Mouse (Mus musculus) T-helper 1 cell (primary cell): ENCODE measurements around the gene Uba3.

Source experiments
- in situ Hi-C: fragments of 300-600 bp; cut with MboI, MseI; formaldehyde crosslinking; loops from one replicate; pipeline ENCODE4 v1.15.1; 2025; ENCODE audit warnings: high pct_unique_total_duplicates

Gene Uba3

DNA sequence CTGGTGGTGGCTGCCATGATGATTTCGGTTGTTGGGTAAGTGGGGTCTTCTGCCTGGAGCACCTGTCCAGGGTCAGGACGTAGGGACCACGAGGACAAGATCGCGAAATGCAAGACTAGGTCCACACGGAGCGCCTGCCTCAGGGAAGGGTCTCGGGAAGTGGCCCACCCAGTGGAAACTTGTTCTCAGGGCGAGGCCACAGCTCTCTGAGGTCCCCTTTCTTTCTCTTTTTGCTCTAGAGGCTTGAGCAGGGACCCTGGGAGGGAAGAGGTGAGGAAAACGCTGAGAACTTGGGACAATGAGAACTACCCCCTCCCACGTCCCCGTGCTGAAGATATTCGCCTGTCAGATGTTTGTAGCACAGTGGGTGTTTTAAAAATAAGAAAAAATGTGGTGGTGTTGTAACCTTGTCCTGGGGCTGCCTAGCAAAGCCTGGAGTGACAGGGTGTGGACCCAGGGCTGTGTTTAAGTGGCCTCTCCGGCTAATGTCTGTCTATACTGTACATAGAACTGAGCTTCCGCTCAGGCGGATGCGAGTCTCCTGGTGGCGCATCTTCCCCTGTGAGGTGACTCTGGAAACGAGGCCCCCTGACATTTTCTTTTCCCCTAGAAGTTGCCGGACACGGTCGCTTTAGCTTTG lies 5.6 kb upstream of the Uba3 start:
- in situ Hi-C loops = no loop called here

DNA sequence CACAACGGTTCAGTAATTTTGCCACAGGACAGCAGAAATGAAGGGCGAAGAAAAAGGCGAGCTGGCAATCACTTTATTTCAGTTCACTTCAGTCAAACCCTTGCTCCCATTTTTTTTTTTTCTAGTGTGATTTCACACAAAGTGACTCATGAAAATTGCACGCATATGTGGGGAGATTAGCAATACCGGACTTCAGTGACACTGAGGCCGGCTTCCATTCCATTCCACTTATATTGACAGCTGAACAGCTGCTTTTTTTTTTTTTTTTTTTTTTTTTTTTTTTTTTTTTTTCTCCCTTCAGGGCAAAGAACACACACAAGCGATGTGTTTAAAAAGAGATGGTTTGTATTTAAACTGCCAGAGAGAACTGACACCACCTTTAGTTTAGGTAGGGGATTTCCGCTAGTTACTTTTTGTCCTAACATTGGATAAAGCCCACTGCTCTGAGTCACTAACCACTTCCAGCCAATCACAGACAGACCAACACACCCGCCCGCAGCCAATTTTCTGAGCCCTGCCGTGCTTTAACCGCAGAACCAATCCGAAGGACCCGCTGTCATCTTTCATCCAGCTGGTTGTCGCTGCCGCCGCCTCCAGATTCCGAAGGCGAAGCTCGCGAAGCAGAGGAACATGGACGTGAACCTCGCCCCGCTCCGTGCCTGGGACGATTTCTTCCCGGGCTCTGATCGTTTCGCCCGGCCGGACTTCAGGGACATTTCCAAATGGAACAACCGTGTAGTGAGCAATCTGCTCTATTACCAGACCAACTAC lies 4.9 kb upstream of the Uba3 start, which contains the start of gene Arl6ip5:
Gene Arl6ip5, plus strand, starts transcription at position 499 of the 771 bp plus-strand sequence.
- in situ Hi-C loops = no loop called here

GRCm38 (mm10) chr6:97209751-97210150 lies 4.3 kb upstream of the Uba3 start:
- in situ Hi-C loops = no loop called here

DNA sequence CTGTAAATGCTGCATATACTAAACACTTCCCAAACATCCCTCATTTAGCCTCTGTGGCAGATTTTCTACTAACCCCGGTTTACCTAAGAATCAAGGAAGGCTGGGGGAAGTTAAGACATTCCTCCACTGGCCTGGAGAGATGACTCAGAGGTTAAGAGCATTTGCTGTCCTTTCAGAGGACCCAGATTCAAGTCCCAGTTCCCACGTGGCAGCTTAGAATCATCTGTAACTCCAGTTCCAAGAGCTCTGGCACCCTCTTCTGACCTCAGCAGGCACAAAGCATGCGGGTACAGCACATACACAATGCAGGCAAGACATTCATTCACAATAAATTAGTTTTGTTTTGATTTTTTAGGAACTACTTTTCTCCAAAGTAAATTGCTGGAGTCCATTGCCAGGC lies 3.8 kb upstream of the Uba3 start:
- in situ Hi-C loops = no loop called here

DNA sequence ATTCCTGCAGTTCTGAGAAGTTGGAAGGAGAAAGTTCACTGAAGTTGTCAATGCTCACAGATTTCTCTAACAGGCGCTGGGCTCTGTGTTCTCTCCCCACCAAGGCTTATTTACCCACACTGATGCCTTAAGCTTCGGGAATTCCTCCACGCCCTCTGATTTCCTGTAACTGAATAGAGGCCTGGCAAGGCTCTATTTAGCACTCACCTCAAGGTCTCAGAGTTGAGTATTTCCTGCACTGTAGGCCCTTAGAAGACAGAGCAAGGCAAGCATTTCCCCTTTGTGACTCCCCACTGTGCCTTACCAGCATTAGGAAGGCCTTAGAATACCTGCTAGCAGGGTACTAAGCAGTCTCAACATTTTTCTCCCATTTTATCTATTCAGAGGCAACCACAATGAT lies 3.0 kb upstream of the Uba3 start:
- in situ Hi-C loops = no loop called here

DNA sequence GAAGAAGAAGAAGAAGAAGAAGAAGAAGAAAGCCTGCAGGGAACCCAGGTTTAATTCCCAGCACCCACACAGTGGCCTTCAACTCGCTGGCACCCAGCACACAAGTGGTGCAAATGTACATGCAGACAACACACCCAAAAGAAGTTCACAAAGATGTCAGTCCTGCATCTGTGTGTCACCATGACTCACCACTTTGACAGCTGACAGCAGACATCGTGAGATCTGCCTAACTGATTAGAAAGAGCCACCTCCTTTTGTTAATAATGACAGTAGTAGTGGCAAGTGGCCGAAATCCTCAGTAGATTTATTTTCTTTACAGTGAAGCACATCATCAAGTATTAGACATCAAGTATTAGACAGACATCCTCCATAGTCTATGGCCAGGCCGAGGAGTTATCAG lies 1.6 kb upstream of the Uba3 start:
- in situ Hi-C loops = no loop called here

GRCm38 (mm10) chr6:97204952-97205351 lies 495 bp downstream of the Uba3 start:
- in situ Hi-C loops = no loop called here

DNA sequence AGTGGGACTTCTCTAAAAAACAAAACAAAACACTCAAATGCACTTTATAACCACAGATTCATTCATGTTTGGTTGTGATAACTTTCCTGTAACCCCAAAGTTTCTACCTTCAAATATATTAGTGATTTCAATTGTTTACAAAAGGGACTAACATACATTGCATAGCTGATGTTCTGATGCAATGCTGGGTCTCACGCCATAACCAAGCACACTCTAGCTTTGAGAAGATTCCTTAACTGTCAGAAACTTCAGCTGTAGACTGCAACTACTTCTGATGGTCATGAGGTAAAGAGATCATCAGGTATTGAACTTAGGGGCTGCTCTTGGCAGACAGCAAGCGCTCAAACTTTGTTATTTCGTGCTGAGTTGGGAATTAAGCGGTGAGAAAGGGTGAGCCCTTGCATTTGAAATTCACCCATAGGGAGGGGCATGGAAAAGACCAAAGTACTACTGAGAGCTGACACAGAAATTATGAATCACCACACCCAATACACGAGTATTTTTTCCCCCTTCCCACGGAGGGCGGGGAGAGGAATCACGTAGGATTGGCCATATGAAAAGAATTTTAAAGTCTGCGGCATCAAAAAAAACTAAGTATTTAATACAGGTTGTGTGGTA lies 1.1 kb downstream of the Uba3 start:
- in situ Hi-C loops = no loop called here

GRCm38 (mm10) chr6:97202477-97202876 lies 3.0 kb downstream of the Uba3 start:
- in situ Hi-C loops = no loop called here

DNA sequence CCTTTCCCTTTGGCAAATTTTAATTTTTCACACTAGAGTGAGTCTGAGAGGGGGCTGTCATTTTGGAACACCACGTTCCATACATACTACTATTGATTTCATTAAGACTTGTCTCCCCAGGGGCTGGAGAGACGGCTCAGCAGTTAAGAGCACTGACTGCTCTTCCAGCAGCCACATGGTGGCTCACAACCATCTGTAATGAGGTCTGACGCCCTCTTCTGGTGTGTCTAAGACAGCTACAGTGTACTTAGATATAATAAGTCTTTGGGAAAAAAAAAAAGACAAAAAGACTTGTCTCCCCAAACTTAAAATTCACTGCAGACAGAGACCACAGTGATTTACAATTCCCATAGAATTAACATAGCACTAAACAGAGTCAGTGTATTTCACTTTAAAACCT lies 5.0 kb downstream of the Uba3 start:
- in situ Hi-C loops = no loop called here

- in situ Hi-C loops = no loop called here
These were observed 26.0 kb downstream of the Uba3 start for GRCm38 (mm10) chr6:97179367-97179828.

DNA sequence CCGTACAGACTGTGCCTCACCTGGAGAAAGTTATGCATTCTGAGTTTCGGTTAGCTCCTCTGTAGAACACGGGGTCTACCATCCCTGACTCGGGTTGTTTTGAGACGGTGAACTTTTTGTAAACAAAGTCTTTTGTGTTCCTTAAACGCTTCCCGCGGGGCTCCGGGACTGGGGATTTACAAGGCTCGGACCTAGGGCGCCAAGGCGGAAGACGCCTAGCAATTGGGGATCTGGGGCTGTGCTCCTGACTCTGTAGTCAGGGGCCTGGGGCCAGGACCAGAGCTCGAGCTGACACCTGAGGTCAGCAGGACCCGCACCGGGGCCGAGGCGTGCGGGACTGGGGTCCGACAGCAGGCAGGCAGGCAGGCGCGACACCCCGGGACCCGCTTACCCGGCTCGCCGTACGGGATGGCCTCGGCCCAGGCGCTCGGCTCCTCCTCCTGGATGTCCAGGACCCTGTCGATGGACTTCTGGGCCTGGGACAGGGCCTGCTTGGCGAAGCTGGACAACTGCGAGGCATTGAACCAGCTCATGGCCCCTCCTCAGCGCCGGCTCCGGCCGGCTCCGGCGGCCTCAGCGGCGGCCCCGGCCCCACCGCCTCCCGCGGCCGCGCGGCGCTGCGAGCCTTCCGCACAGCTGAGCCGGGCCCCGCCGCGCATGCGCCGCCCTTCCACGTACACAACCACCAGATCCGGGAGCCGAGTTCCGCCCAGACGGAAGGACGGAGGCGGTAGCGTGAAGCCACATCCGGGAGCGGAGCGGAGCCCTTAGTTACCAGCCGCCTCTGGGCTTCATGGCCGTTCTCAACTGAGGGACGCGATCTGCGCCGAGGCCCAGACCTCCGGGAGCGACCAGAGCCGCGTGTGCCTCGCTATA lies 26.7 kb downstream of the Uba3 start, which contains the start of gene Tmf1:
Gene Tmf1, minus strand, starts transcription at position 632 of the 876 bp plus-strand sequence.
- in situ Hi-C loops = no loop called here

GRCm38 (mm10) chr6:97175716-97176115 lies 29.7 kb downstream of the Uba3 start:
- in situ Hi-C loops = no loop called here

GRCm38 (mm10) chr6:97150156-97150555 lies 55.3 kb downstream of the Uba3 start:
- in situ Hi-C loops = no loop called here

- in situ Hi-C loops = no loop called here
These were observed 55.7 kb downstream of the Uba3 start for GRCm38 (mm10) chr6:97149721-97150120.

DNA sequence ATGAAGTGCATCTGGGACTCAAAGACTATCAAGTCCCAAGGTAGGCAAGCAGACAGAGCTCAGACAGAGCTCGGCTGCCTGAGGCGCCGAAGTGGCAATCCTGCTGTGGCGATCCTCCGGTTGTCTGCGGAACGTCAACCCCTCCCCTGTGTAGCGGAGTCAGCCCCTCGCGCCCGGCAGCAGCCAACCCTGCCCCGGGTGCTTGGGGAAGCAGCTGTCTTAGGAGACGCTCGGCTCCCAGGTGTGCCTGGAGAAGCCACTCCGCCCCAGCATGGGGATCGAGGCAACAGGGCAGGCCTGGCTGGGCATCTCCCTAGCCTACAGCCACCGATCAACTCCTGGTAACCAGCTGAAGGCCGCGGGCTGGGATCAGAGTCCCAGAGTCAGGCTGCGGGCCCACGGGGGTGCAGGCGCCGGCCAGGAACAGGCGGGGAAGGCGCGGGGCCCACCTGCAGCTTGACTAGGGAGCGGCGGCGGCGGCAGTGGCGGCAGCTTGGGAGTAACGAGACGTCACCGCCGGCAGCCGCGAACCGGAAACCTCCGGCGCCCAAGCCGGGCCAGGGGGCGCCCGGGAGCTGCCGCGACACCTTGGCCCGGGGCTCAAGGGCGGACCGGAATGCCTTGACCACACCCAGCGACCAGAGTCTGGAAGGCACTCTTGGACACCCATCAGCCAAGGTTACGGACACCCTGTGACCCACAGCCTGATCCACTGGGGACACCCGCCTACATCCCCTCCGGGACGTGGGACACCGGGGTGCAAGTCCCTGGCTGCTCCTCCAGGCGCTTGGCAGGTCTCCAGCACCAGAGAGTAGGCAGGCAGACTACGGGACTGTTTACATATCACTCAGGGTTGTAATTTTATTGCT lies 56.8 kb downstream of the Uba3 start, which contains the start of gene Eogt:
Gene Eogt, minus strand, starts transcription at position 800 of the 869 bp plus-strand sequence.
- in situ Hi-C loops = no loop called here

DNA sequence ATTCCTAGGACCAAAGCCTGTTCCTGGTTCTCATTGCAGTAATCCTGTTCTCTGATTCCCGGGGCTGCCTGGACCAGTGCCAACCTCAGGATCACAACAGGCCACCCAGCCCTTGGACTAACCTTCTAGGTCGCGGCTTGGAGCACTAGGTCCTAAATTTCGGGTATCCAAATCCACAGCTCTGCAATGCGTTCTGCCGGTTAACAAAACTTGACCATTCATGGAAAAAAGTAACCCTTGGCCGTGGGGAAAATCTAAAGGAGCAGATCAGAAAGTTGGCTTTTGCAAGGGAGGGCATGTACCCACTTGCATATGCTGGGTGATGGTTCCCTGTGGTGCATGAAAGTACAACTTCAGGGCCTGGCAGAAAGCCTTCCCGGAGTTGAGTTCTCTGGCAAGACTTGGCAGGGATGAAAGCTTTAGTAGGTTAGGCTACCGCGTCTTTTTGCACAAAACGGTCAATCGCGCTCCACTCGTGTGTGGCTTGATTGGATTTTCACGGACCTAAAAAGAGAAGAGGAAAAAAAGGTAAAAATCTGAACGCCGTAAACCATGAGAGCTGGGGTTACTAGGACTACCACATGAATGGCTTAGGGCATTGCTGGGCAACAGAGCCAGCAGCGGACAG lies 57.6 kb downstream of the Uba3 start:
- in situ Hi-C loops = no loop called here

GRCm38 (mm10) chr6:97145156-97145555 lies 60.3 kb downstream of the Uba3 start:
- in situ Hi-C loops = no loop called here

GRCm38 (mm10) chr6:97144359-97144758 lies 61.1 kb downstream of the Uba3 start:
- in situ Hi-C loops = no loop called here

- in situ Hi-C loops = no loop called here
These were observed 62.8 kb downstream of the Uba3 start for GRCm38 (mm10) chr6:97142611-97143010.
